Mouse (Mus musculus) kidney, postnatal 25 days (tissue): ENCODE measurements around the gene Msi2.

ENCODE experiments used
- DNase-seq, 2 experiments: peaks; one replicate each; pipeline ENCODE4 v3.0.0; 2021; ENCODE audit warnings: mixed read lengths in 2 of 2

The Msi2 gene

GRCm38 (mm10) chr11:88351722-88352473, 366.4 kb downstream of the Msi2 start:
- DNase-seq = no peak

DNA sequence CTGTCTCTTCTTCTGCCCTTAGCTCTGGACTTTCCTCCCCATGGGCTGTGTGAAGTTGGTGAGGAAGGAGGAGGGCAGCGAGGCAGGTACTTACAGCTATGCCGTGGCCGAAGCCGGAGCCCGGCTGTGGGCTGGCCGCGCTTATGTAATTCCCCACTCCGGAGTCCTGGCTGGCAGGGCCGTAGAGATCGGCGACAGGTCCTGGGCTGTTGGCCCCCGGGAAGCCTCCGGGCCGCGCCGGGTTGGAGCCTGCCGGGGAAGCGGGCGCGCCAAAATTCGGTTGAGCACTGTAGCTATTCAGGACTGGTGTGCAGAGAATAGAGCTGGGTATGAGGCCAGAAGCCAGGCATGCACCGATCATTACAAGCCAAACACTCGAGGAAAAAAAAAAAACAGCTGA, 369.6 kb downstream of the Msi2 start:
- DNase-seq = no peak

GRCm38 (mm10) chr11:88348056-88348455, 370.3 kb downstream of the Msi2 start:
- no peak for DNase-seq

DNA sequence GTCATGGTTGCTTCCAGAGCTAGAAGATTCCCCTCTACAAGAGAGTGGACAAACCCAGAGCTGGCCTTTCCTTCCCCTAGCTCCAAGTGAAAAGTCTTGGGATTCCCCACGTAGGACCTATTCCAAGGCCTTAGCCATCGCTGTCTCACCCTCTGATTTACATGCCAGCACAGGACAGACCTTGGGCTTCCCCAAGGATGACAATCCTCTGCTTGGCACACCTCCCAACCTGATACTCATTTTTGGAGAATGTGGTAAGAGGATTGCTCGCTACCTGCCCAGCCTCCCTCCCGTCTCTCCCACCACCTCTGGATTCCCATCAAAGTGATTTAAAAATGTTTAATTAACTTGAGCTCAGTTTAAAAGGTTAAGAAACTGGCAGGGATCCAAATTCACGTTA, 372.2 kb downstream of the Msi2 start:
- no peak for DNase-seq

DNA sequence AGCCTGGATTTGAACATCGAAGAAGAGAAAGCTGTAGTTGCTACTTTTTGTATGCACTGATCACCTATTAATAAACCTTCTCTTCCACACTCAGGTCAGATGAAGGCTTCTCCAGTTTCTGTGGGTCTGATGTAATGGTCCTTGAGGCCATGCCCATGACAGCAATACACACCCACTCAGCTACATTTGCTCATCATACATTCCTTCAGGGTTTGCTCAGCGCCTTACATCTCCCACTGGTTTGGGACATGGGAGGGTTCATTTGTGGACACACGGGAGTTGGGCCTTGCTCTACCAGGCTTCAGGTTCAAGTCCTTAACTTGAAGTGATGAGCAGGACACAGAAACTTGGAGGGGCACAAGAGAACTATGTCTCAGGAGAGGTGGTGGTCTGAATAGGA, 380.4 kb downstream of the Msi2 start:
- no peak for DNase-seq

GRCm38 (mm10) chr11:88334893-88335292, 383.4 kb downstream of the Msi2 start:
- no peak for DNase-seq

- no peak for DNase-seq
Measured at GRCm38 (mm10) chr11:88332309-88332934, 385.9 kb downstream of the Msi2 start.

- DNase-seq = no peak
Measured at GRCm38 (mm10) chr11:88331722-88332121, 386.6 kb downstream of the Msi2 start.

- peak; percentile 82 to 84 for DNase-seq
Measured at GRCm38 (mm10) chr11:88330799-88331198, 387.5 kb downstream of the Msi2 start.

GRCm38 (mm10) chr11:88328813-88329595, 389.3 kb downstream of the Msi2 start:
- no peak for DNase-seq

DNA sequence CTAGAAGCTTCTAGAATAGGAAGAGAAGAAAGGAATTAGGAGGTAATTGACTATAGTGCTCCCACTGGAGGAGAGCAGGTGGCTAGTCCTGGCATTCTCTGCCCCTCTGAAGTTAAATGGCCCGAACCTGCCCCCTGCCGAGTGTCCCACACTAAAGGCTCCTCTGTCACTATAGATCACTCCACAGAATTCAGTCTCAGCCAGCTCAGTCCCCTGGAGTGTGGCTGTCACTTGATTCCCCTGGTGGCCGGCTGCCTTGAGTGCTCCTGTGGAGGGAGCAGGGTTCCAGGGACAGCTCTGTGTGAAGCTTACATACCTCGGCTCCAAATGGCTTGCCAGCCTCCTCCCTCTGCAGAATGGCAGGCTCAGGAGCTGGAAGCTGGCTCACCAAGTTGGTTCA, 391.3 kb downstream of the Msi2 start:
- DNase-seq = no peak

DNA sequence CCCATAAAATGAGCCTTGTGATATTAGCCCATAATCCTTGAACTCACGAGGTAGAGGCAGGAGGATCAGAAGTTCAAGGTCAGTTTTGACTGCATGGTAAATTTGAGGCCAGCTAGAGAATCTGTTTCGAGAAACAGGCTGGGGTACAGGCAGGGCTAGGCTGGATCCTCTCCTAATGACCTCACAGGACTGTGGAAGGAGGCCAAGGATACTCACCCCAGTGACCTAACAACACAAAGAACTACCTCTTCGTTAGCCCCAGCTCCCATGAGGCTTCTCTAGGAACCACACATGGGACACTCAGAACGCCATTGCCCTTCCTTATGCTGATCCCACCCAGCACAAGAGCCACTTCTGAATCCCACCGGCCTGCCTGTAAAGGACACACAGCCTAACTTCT, 399.5 kb downstream of the Msi2 start:
- no peak for DNase-seq

- DNase-seq = no peak
Measured at GRCm38 (mm10) chr11:88315393-88315792, 402.9 kb downstream of the Msi2 start.

DNA sequence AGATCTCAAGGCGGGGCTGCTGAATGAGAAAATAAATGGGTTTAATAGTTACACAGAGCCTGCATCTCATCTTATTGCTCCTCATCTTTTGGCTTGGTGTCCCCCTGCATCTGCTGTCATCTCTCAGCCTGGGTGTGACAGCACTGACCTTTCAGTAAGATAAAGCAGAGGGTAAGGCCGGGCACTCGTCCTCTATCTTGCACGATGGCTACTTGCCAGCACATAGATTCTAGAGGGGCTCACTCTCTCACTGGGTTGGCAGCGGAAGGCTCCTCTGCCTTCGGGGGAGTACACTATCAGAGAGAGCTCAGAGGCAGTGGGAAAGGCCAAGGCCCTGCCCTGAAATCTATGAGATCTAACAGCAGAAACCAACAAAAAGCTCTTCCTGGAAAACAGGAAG, 403.8 kb downstream of the Msi2 start:
- DNase-seq = no peak

- DNase-seq = peak; percentile 54 to 64
Measured at GRCm38 (mm10) chr11:88313512-88313911, 404.8 kb downstream of the Msi2 start.

GRCm38 (mm10) chr11:88311606-88312005, 406.7 kb downstream of the Msi2 start:
- DNase-seq = no peak

GRCm38 (mm10) chr11:88310773-88311172, 407.5 kb downstream of the Msi2 start:
- no peak for DNase-seq

- no peak for DNase-seq
Measured at GRCm38 (mm10) chr11:88309059-88309700, 409.1 kb downstream of the Msi2 start.

- DNase-seq = no peak
Measured at GRCm38 (mm10) chr11:88307616-88308543, 410.4 kb downstream of the Msi2 start.

DNA sequence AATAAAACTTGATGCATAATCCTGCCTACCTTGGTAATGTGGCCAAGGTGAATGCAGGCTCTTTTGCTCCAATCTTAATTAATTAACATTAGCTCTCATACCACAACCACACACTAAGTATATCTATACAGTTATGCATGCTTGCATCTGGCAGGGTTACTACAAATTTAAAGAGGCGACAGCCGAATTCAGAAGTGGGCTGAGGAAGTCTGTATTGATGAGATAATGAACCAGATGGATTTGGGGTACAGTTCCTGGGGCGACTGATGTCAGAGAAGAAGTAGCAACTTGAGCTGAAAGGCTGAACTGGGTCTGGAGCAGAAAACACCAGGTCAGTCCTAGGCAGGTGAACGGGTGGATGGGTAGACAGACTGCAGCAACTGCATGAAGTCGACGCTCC, 412.6 kb downstream of the Msi2 start:
- no peak for DNase-seq

DNA sequence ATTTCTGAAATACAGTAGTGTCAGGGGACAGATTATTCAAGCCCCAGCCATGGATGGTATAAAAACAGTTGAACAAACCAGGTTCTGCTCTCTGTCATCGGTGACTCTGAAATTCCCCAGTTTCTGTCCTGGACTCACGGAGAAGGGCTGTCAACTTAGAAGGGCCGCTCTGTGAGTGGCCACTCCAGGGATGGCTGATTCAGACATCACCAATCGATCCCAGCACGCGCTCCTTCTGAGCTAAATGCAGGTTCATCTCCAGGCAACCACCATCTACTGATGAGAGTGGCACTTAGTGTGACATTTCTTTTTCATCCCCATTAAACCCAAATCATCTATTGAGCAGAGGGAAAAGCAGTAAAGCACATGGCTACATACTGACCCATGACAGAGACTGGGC, 416.7 kb downstream of the Msi2 start:
- peak; percentile 47 to 72 for DNase-seq

DNA sequence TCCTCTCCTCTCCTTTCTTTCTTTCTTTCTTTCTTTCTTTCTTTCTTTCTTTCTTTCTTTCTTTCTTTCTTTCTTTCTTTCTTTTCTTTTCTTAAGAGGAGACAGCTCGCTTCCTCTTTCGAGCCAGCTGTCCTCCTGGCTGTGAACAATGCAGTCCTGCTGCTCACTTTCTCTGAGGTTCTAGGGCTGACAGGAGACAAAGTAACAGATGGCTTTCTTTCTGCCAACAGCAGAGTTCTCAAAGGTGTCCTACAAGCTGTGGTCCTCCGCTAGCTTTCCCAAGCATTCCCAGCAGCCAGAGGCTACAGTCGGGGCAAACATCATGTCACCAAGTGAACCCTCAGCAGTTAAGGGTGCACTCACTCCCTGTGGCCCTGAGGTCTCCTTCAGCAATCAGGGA, 419.0 kb downstream of the Msi2 start:
- DNase-seq = no peak
